Mouse (Mus musculus) thymus, adult 2 months (tissue): Measurements from ENCODE around the gene Fbxo39. TPM values are rescaled to one million over a fixed set of nuclear protein-coding genes. Genes with fewer than 3 reads are reported as not detected.

Experiments
- DNase-seq: peaks from one replicate; pipeline ENCODE4 v3.0.0; 2021
- H3K27ac ChIP-seq: fragments of 200-500 bp; 2 replicates; pipeline ENCODE4 v1.5.1; 2012; ENCODE audit warnings: low read length, control low read depth; ENCODE audit not compliant: control insufficient read depth, insufficient read depth
- H3K27me3 ChIP-seq: fragments of 200-500 bp; 2 replicates; pipeline ENCODE4 v1.6.1; 2012; ENCODE audit warnings: mild to moderate bottlenecking, low read length, moderate library complexity, mixed read lengths; ENCODE audit not compliant: control insufficient read depth, insufficient read depth
- H3K36me3 ChIP-seq: fragments of 200-500 bp; 2 replicates; pipeline ENCODE4 v1.6.1; 2012; ENCODE audit warnings: mild to moderate bottlenecking, low read length, moderate library complexity; ENCODE audit not compliant: control insufficient read depth, insufficient read depth
- H3K4me1 ChIP-seq: fragments of 200-500 bp; replicated peaks from 2 replicates; pipeline ENCODE4 v1.6.1; 2012; ENCODE audit warnings: low read length; ENCODE audit not compliant: control insufficient read depth, insufficient read depth
- H3K4me3 ChIP-seq: fragments of 200-500 bp; 2 replicates; pipeline ENCODE4 v1.5.1; 2012; ENCODE audit warnings: mild to moderate bottlenecking, low read length, control low read depth, moderate library complexity; ENCODE audit not compliant: control insufficient read depth, insufficient read depth
- CTCF ChIP-seq: fragments of 200-500 bp; IDR thresholded peaks from 2 replicates; pipeline ENCODE4 v1.5.1; 2012; ENCODE audit warnings: mild to moderate bottlenecking, control low read depth, low read length, moderate library complexity, borderline replicate concordance; ENCODE audit not compliant: control insufficient read depth, poor library complexity, insufficient read depth; ENCODE audit errors: extremely low read depth
- POLR2A ChIP-seq: fragments of 200-500 bp; IDR thresholded peaks from 2 replicates; pipeline ENCODE4 v1.6.1; 2012; ENCODE audit warnings: mild to moderate bottlenecking, low read length, control low read depth, moderate library complexity; ENCODE audit not compliant: control insufficient read depth, poor library complexity, insufficient read depth; ENCODE audit errors: extremely low read depth
- WGBS: fragments of 180-500 bp; shearing (Covaris S2); methylation state at CpG from one replicate; pipeline ENCODE4 v1.1.7; 2018; 5-methylcytosine and 5-hydroxymethylcytosine counted together
- polyA plus RNA-seq: library from polyadenylated mRNA; depleted of rRNA; stranded (reverse); fragments of >200 nt; gene quantifications from 2 replicates; pipeline ENCODE4 v1.2.3, GENCODE M21; 2012

The Fbxo39 gene
- polyA plus RNA-seq, 1 experiment, result 0.18 TPM

- whole genome bisulfite sequencing, result 100% methylated on average over 2 of the region's 2 CpGs
- Histone ChIP-seq H3K27me3 (no peaks in the 10 kb centered on the region), H3K4me3 (no peak overlapping the region), H3K4me1 (no peaks in the 10 kb centered on the region), H3K36me3 (no peaks in the 10 kb centered on the region), H3K27ac (no peak overlapping the region)
- no peak for DNase-seq
- TF ChIP-seq CTCF (no peak), POLR2A (no peak)
Measured at GRCm38 (mm10) chr11:72287126-72287525, 27.1 kb upstream of the Fbxo39 start.

DNA sequence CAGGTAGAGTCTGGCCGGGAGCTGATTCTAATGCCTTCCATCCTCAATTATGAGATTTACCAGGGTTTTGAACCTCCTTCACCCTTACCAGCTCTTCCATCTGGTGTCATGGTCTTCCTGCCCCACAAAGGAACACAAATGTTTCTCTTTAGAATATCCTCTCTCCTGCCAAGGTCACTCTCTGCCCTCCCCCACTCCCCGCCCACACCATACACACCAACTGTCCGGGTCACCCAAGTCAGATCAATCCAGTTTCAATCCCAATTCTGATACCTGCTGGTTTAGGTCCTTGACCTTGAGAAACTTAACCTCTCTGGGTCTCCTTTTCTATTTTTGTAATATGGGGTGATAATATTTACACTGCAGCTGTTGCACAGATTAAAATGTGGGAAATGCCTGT lies 26.7 kb upstream of the Fbxo39 start:
- no peak overlapping the region for H3K4me3 ChIP-seq
- H3K27ac ChIP-seq, result no peak overlapping the region
- H3K4me1 ChIP-seq, result no peaks in the 10 kb centered on the region
- DNase-seq, result no peak
- 95% methylated on average over 3 of the region's 3 CpGs for WGBS
- H3K27me3 ChIP-seq, result no peaks in the 10 kb centered on the region
- H3K36me3 ChIP-seq, result no peaks in the 10 kb centered on the region
- TF ChIP-seq POLR2A (no peak), CTCF (no peak)

GRCm38 (mm10) chr11:72293116-72293515 lies 21.1 kb upstream of the Fbxo39 start:
- H3K27ac ChIP-seq, result no peak overlapping the region
- H3K36me3 ChIP-seq, result no peaks in the 10 kb centered on the region
- DNase-seq, result no peak
- TF ChIP-seq POLR2A, result no peak
- TF ChIP-seq CTCF, result no peak
- H3K27me3 ChIP-seq, result no peaks in the 10 kb centered on the region
- 97% methylated on average over 2 of the region's 2 CpGs for WGBS
- no peaks in the 10 kb centered on the region for H3K4me1 ChIP-seq
- H3K4me3 ChIP-seq, result no peak overlapping the region

GRCm38 (mm10) chr11:72301334-72301733 lies 12.9 kb upstream of the Fbxo39 start, which contains the start of gene Xaf1:
Xaf1 (plus strand) TSS chr11:72301629.
- no peaks in the 10 kb centered on the region for H3K27me3 ChIP-seq
- peak; percentile 44 for DNase-seq
- H3K4me3 ChIP-seq, result peak within 1 kb of the TSS; percentile 95
- H3K36me3 ChIP-seq, result no peaks in the 10 kb centered on the region; the same call in 1 of the 2 replicates
- H3K27ac ChIP-seq, result peak within 1 kb of the TSS; percentile 74
- TF ChIP-seq POLR2A (no peak), CTCF (no peak)
- H3K4me1 ChIP-seq, result peaks cover 27% of the 10 kb centered on the region
- 1% methylated on average over 6 of the region's 6 CpGs for WGBS

DNA sequence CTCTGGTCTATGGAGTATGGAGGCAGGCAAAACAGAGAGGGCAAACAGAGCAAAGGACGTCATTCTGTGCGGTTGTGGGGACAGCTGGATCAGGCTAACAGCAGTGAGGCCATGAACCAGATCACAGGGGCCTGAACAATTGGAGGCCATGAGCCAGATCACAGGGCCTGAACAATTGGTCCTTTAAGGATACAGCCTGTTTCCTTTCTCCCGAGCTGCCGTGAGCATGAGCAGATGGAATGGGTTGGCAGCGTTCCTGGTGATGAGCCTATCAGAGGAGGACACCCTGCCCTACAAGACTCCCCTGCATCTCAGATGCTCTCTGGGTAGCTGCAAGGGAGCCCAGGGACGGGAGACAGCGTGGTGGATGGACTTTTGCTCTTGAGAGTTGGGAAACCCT lies 12.0 kb upstream of the Fbxo39 start:
- Histone ChIP-seq H3K4me3 (peak overlapping the region; percentile 95), H3K36me3 (no peaks in the 10 kb centered on the region; the same call in 1 of the 2 replicates), H3K27me3 (no peaks in the 10 kb centered on the region), H3K27ac (no peak overlapping the region), H3K4me1 (peaks cover 27% of the 10 kb centered on the region)
- no peak for TF ChIP-seq CTCF
- no peak for TF ChIP-seq POLR2A
- WGBS, result 69% methylated on average over 7 of the region's 7 CpGs
- no peak for DNase-seq

DNA sequence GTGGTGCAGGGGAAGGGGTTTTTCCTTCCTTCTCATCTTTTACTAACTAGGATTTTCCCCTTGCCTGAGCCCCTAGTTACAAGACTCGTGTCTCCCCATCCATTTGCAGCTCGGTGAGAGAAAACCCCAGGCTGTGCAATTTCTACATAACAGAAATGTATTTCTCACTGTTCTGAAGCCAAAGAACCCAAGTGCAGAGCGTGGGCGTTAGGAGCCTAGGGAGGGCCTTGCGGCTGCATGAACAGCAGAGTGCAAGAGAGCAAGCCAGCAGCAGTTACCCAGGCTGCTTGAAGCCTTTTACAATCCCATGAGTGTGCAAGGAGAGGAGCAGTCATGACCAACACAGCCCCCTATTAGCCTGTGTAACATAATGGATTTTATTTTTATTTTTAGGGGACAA lies 6.8 kb upstream of the Fbxo39 start:
- no peak overlapping the region for H3K27ac ChIP-seq
- no peak for DNase-seq
- H3K27me3 ChIP-seq, result no peaks in the 10 kb centered on the region
- H3K36me3 ChIP-seq, result no peaks in the 10 kb centered on the region; the same call in 1 of the 2 replicates
- TF ChIP-seq CTCF (no peak), POLR2A (no peak)
- peaks cover 9% of the 10 kb centered on the region; the same call in 1 of the 2 replicates for H3K4me1 ChIP-seq
- H3K4me3 ChIP-seq, result no peak overlapping the region
- WGBS, result 95% methylated on average over 5 of the region's 5 CpGs

- no peaks in the 10 kb centered on the region; the same call in 1 of the 2 replicates for H3K36me3 ChIP-seq
- H3K4me3 ChIP-seq, result no peak overlapping the region
- 0 out of 2 replicates have a peak, but pooled peaks cover 3% of the 10 kb centered on the region for H3K4me1 ChIP-seq
- TF ChIP-seq CTCF (no peak), POLR2A (no peak)
- DNase-seq, result no peak
- 94% methylated on average over 2 of the region's 2 CpGs for WGBS
- no peak overlapping the region for H3K27ac ChIP-seq
- no peaks in the 10 kb centered on the region for H3K27me3 ChIP-seq
Measured at GRCm38 (mm10) chr11:72308982-72309381, 5.3 kb upstream of the Fbxo39 start.
